Mouse (Mus musculus) CH12.LX (cell line): ENCODE data around the gene Arl8a. TPM values are rescaled to one million over a fixed set of nuclear protein-coding genes. Genes with fewer than 3 reads are reported as not detected.

Experiments
- DNase-seq: peaks from one replicate; pipeline ENCODE4 v3.0.0-alpha.2; 2013; ENCODE audit errors: extremely low read depth
- H3K27ac ChIP-seq: 2 replicates; pipeline ENCODE4 v1.5.1; 2012; ENCODE audit warnings: low read depth, mild to moderate bottlenecking, control low read depth, moderate library complexity; ENCODE audit not compliant: insufficient read depth
- H3K27me3 ChIP-seq: replicated peaks from 2 replicates; pipeline ENCODE3; 2012; ENCODE audit warnings: inconsistent platforms
- H3K36me3 ChIP-seq, 2 experiments: replicated peaks in 1 of 2; 2 replicates each; pipeline versions ENCODE3 to v1.6.1; 2012; ENCODE audit warnings: inconsistent platforms in 1 of 2, low read length in 1 of 2, mild to moderate bottlenecking in 1 of 2, mixed read lengths in 1 of 2, moderate library complexity in 1 of 2; ENCODE audit not compliant: control insufficient read depth in 1 of 2, insufficient read depth in 1 of 2
- H3K4me1 ChIP-seq, 2 experiments: 2 replicates each; pipeline ENCODE4 v1.6.1; 2012; ENCODE audit warnings: inconsistent platforms in 1 of 2, moderate library complexity in 1 of 2; ENCODE audit not compliant: insufficient read depth in 2 of 2, control insufficient read depth in 1 of 2
- H3K4me2 ChIP-seq: 2 replicates; pipeline ENCODE4 v1.6.1; 2012; ENCODE audit warnings: low read depth, mild to moderate bottlenecking, control low read depth; ENCODE audit not compliant: poor library complexity, insufficient read depth, severe bottlenecking
- H3K4me3 ChIP-seq, 3 experiments: fragments of 150-350 bp in 1 of 3; sonication (generic) in 1 of 3; replicated peaks in 1 of 3; 2 replicates each; pipeline versions ENCODE3 to v1.5.1; 2011 to 2012; ENCODE audit warnings: low read depth in 2 of 3, low read length in 2 of 3, mild to moderate bottlenecking in 2 of 3, moderate library complexity in 2 of 3, control low read depth in 1 of 3, improper control_type of control experiment in 1 of 3, inconsistent platforms in 1 of 3, mixed read lengths in 1 of 3; ENCODE audit not compliant: poor library complexity in 1 of 3
- H3K79me2 ChIP-seq: replicated peaks from 2 replicates; pipeline ENCODE4 v1.6.1; 2012; ENCODE audit warnings: mild to moderate bottlenecking, moderate library complexity; ENCODE audit not compliant: control insufficient read depth, poor library complexity, insufficient read depth, severe bottlenecking; ENCODE audit errors: extremely low read depth
- H3K9ac ChIP-seq: 2 replicates; pipeline ENCODE4 v1.6.1; 2012; ENCODE audit warnings: low read depth, mild to moderate bottlenecking, control low read depth, moderate library complexity; ENCODE audit not compliant: insufficient read depth
- H3K9me3 ChIP-seq: replicated peaks from 2 replicates; pipeline ENCODE3; 2012; ENCODE audit warnings: low read length, inconsistent platforms, mixed read lengths
- BHLHE40 ChIP-seq: IDR thresholded peaks from 2 replicates; pipeline ENCODE4 v1.6.1; 2011; ENCODE audit warnings: mild to moderate bottlenecking, low read depth, low read length, improper control_type of control experiment
- E2F4 ChIP-seq: IDR thresholded peaks from 2 replicates; pipeline ENCODE4 v1.6.1; 2011; ENCODE audit warnings: low read depth, low read length, improper control_type of control experiment; ENCODE audit not compliant: insufficient replicate concordance
- EP300 ChIP-seq: IDR thresholded peaks from 2 replicates; pipeline ENCODE4 v1.6.1; 2011; ENCODE audit warnings: low read length, improper control_type of control experiment
- HCFC1 ChIP-seq: IDR thresholded peaks from 2 replicates; pipeline ENCODE4 v1.6.1; 2012; ENCODE audit warnings: low read depth, mild to moderate bottlenecking, inconsistent platforms, low read length, improper control_type of control experiment
- IRF4 ChIP-seq: IDR thresholded peaks from 2 replicates; pipeline ENCODE4 v1.6.1; 2014; ENCODE audit warnings: low read depth, mild to moderate bottlenecking, inconsistent platforms, low read length, improper control_type of control experiment
- KAT2A ChIP-seq: IDR thresholded peaks from 2 replicates; pipeline ENCODE4 v1.6.1; 2012; ENCODE audit warnings: low read length, improper control_type of control experiment, inconsistent platforms; ENCODE audit not compliant: insufficient replicate concordance
- MAX ChIP-seq: IDR thresholded peaks from 2 replicates; pipeline ENCODE4 v1.6.1; 2011; ENCODE audit warnings: low read length, improper control_type of control experiment
- MAZ ChIP-seq: IDR thresholded peaks from 2 replicates; pipeline ENCODE4 v1.6.1; 2012; ENCODE audit warnings: low read depth, mild to moderate bottlenecking, inconsistent platforms, low read length, improper control_type of control experiment, moderate library complexity
- MEF2A ChIP-seq: IDR thresholded peaks from 2 replicates; pipeline ENCODE4 v1.6.1; 2014; ENCODE audit warnings: low read depth, mild to moderate bottlenecking, inconsistent platforms, low read length, improper control_type of control experiment, borderline replicate concordance
- NELFE ChIP-seq: IDR thresholded peaks from 2 replicates; pipeline ENCODE4 v1.6.1; 2011; ENCODE audit warnings: low read depth, low read length, improper control_type of control experiment
- PAX5 ChIP-seq: IDR thresholded peaks from 2 replicates; pipeline ENCODE4 v1.6.1; 2012; ENCODE audit warnings: low read length, inconsistent platforms, mixed read lengths
- POLR2A ChIP-seq: IDR thresholded peaks from 2 replicates; pipeline ENCODE4 v1.6.1; 2011; ENCODE audit warnings: low read depth, mild to moderate bottlenecking, improper control_type of control experiment, low read length
- RAD21 ChIP-seq: IDR thresholded peaks from 2 replicates; pipeline ENCODE4 v1.6.1; 2011; ENCODE audit warnings: low read depth, mild to moderate bottlenecking, low read length, improper control_type of control experiment, moderate library complexity
- RCOR1 ChIP-seq: conservative IDR thresholded peaks from 2 replicates; pipeline ENCODE4 v1.6.1; 2012; ENCODE audit warnings: low read depth, mild to moderate bottlenecking, inconsistent platforms, low read length, improper control_type of control experiment
- SIN3A ChIP-seq: IDR thresholded peaks from 2 replicates; pipeline ENCODE4 v1.6.1; 2012; ENCODE audit warnings: low read length, improper control_type of control experiment, inconsistent platforms
- TBP ChIP-seq: conservative IDR thresholded peaks from 2 replicates; pipeline ENCODE4 v1.6.1; 2011; ENCODE audit warnings: low read depth, low read length, improper control_type of control experiment
- TCF12 ChIP-seq: IDR thresholded peaks from 2 replicates; pipeline ENCODE4 v1.6.1; 2014; ENCODE audit warnings: low read depth, mild to moderate bottlenecking, inconsistent platforms, low read length, improper control_type of control experiment
- UBTF ChIP-seq: IDR thresholded peaks from 2 replicates; pipeline ENCODE4 v1.6.1; 2012; ENCODE audit warnings: low read depth, mild to moderate bottlenecking, inconsistent platforms, low read length, improper control_type of control experiment, moderate library complexity
- USF1 ChIP-seq: IDR thresholded peaks from 2 replicates; pipeline ENCODE4 v1.6.1; 2014; ENCODE audit warnings: low read depth, mild to moderate bottlenecking, inconsistent platforms, low read length, improper control_type of control experiment
- ZC3H11A ChIP-seq: IDR thresholded peaks from 2 replicates; pipeline ENCODE4 v1.6.1; 2012; ENCODE audit warnings: low read depth, mild to moderate bottlenecking, inconsistent platforms, low read length, improper control_type of control experiment
- ZKSCAN1 ChIP-seq: IDR thresholded peaks from 2 replicates; pipeline ENCODE4 v1.6.1; 2012; ENCODE audit warnings: low read depth, inconsistent platforms, low read length, improper control_type of control experiment, borderline replicate concordance
- dilution Hi-C: fragments of 300-500 bp; cut with MboI; formaldehyde crosslinking; loops from 2 replicates; pipeline ENCODE4 v1.14.3; 2020; ENCODE audit warnings: low sequenced_read_pairs; ENCODE audit not compliant: extremely low pct_unique_long_range_greater_than_20kb, extremely low pct_ligation_motif_present
- in situ Hi-C: fragments of 300-500 bp; cut with MboI; formaldehyde crosslinking; loops from 3 replicates; pipeline ENCODE4 v1.14.3; 2019; ENCODE audit warnings: low sequenced_read_pairs, low pct_ligation_motif_present, low pct_unique_long_range_greater_than_20kb, mixed read lengths
- polyA plus RNA-seq: library from polyadenylated mRNA; unstranded; fragments of >175 nt; gene quantifications from 2 replicates; pipeline ENCODE4 v1.2.1, GENCODE M21; 2012; ENCODE audit warnings: low read depth; ENCODE audit not compliant: insufficient read length
- total RNA-seq, 2 experiments: library from RNA; depleted of rRNA; stranded (reverse); fragments of 300-350 nt in 1 of 2; fragments of >200 nt in 1 of 2; gene quantifications; 2 replicates each; pipeline ENCODE4 v1.2.3; 2012 to 2014

The Arl8a gene
- total and polyA plus RNA-seq, 3 experiments = 4.2 to 52.7 (median 10.9) TPM

GRCm38 (mm10) chr1:135199014-135199819 lies 52.6 kb downstream of the Arl8a start:
- no peak for DNase-seq
- TF ChIP-seq MAZ = no peak
- TF ChIP-seq ZKSCAN1 = no peak
- TF ChIP-seq EP300 = no peak
- no peak for TF ChIP-seq POLR2A
- no peak for TF ChIP-seq TCF12
- no peak for TF ChIP-seq HCFC1
- TF ChIP-seq TBP = no peak
- H3K27me3 ChIP-seq = no peaks in the 10 kb centered on the region
- H3K79me2 ChIP-seq = no peaks in the 10 kb centered on the region
- no peaks in the 10 kb centered on the region for H3K9me3 ChIP-seq
- no peak overlapping the region for H3K4me3 ChIP-seq
- no peak overlapping the region for H3K9ac ChIP-seq
- H3K36me3 ChIP-seq = no peaks in the 10 kb centered on the region
- no peak overlapping the region for H3K4me2 ChIP-seq
- peaks cover 15 to 40% of the 10 kb centered on the region in 2 experiments for H3K4me1 ChIP-seq
- in situ Hi-C loops (no loop called here), dilution Hi-C loops (no loop called here)
- no peak overlapping the region for H3K27ac ChIP-seq

- no peaks in the 10 kb centered on the region for H3K27me3 ChIP-seq
- dilution Hi-C loops = no loop called here
These were observed 53.8 kb downstream of the Arl8a start for GRCm38 (mm10) chr1:135200400-135200799.

GRCm38 (mm10) chr1:135204196-135205126 lies 57.8 kb downstream of the Arl8a start:
- Histone ChIP-seq H3K27me3 (no peaks in the 10 kb centered on the region), H3K4me1 (peaks cover 2 to 8% of the 10 kb centered on the region in 2 experiments), H3K9me3 (no peaks in the 10 kb centered on the region), H3K79me2 (no peaks in the 10 kb centered on the region), H3K9ac (no peak overlapping the region), H3K36me3 (no peaks in the 10 kb centered on the region), H3K4me2 (no peak overlapping the region), H3K4me3 (no peak overlapping the region), H3K27ac (no peak overlapping the region)
- dilution Hi-C loops = no loop called here
- in situ Hi-C loops = no loop called here
- TF ChIP-seq IRF4 = no peak
- no peak for TF ChIP-seq MAZ
- no peak for TF ChIP-seq RAD21
- TF ChIP-seq TCF12 = no peak
- no peak for TF ChIP-seq SIN3A
- TF ChIP-seq UBTF = no peak
- TF ChIP-seq MAX = no peak
- TF ChIP-seq PAX5 = no peak
- TF ChIP-seq USF1 = no peak
- no peak for TF ChIP-seq ZC3H11A
- no peak for DNase-seq

More at GRCm38 (mm10) chr1:135200400-135200799, 53.8 kb downstream of the Arl8a start:
- TF ChIP-seq NELFE = no peak
- no peak for TF ChIP-seq MAZ
- TF ChIP-seq KAT2A = no peak
- TF ChIP-seq BHLHE40 = no peak
- TF ChIP-seq TCF12 = no peak
- TF ChIP-seq E2F4 = no peak
- TF ChIP-seq RCOR1 = no peak
- TF ChIP-seq MEF2A = no peak
- H3K4me1 ChIP-seq = peaks cover 15 to 44% of the 10 kb centered on the region in 2 experiments
- in situ Hi-C loops = no loop called here
- H3K4me2 ChIP-seq = no peak overlapping the region
- DNase-seq = no peak
- no peaks in the 10 kb centered on the region for H3K36me3 ChIP-seq
- no peak overlapping the region for H3K9ac ChIP-seq
- H3K4me3 ChIP-seq = no peak overlapping the region
- H3K79me2 ChIP-seq = no peaks in the 10 kb centered on the region
- no peaks in the 10 kb centered on the region for H3K9me3 ChIP-seq
- H3K27ac ChIP-seq = no peak overlapping the region
